Mouse (Mus musculus) hindbrain, postnatal 0 days (tissue): Measurements from ENCODE around the gene Olfr822. TPM values are rescaled to one million over a fixed set of nuclear protein-coding genes. Genes with fewer than 3 reads are reported as not detected.
"Not testable (repeated sequence)": the region's sequence is repeated elsewhere in the genome, so short reads cannot be mapped to it uniquely, and the experiment has no call there.

Source experiments
- ATAC-seq: fragments of 200-750 bp; cut with Nextera tagmentation; 2 replicates; pipeline ENCODE4 v1.8.0; 2017; ENCODE audit warnings: mild to moderate bottlenecking, moderate TSS enrichment, moderate library complexity
- DNase-seq: peaks from one replicate; pipeline ENCODE4 v3.0.0-alpha.2; 2015; ENCODE audit warnings: low spot score
- H3K27ac ChIP-seq: fragments of 300-500 bp; sonication (generic); 2 replicates; pipeline ENCODE4 v1.5.1; 2014; ENCODE audit warnings: mild to moderate bottlenecking
- H3K27me3 ChIP-seq: fragments of 300-500 bp; sonication (generic); 2 replicates; pipeline ENCODE4 v1.6.1; 2014; ENCODE audit warnings: low read length, mixed read lengths; ENCODE audit not compliant: insufficient read depth
- H3K36me3 ChIP-seq: fragments of 300-500 bp; sonication (generic); 2 replicates; pipeline ENCODE4 v1.6.1; 2014; ENCODE audit warnings: low read length, mixed read lengths; ENCODE audit not compliant: insufficient read depth
- H3K4me1 ChIP-seq: fragments of 300-500 bp; sonication (generic); 2 replicates; pipeline ENCODE4 v1.6.1; 2014; ENCODE audit warnings: antibody characterized with exemption, low read length, mixed read lengths; ENCODE audit not compliant: insufficient read depth
- H3K4me2 ChIP-seq: fragments of 300-500 bp; sonication (generic); 2 replicates; pipeline ENCODE4 v1.6.1; 2014; ENCODE audit warnings: low read depth, mild to moderate bottlenecking, low read length, moderate library complexity, mixed read lengths
- H3K4me3 ChIP-seq: fragments of 300-500 bp; sonication (generic); 2 replicates; pipeline ENCODE4 v1.5.1; 2014; ENCODE audit warnings: low read length
- H3K9ac ChIP-seq: fragments of 300-500 bp; sonication (generic); replicated peaks from 2 replicates; pipeline ENCODE4 v1.6.1; 2014; ENCODE audit warnings: mild to moderate bottlenecking, low read length, moderate library complexity, mixed read lengths
- H3K9me3 ChIP-seq: fragments of 300-500 bp; sonication (generic); 2 replicates; pipeline ENCODE4 v1.6.1; 2016; ENCODE audit warnings: low read length, mixed read lengths
- CTCF ChIP-seq: IDR thresholded peaks from 2 replicates; pipeline ENCODE4 v1.5.1; 2016; ENCODE audit warnings: antibody characterized with exemption, control low read depth, low read depth
- WGBS: fragments of 180-500 bp; shearing (Covaris S2); extraction: QIAGEN DNeasy Blood & Tissue Kit; methylation state at CpG from one replicate; pipeline ENCODE4 v1.1.7; 2014; 5-methylcytosine and 5-hydroxymethylcytosine counted together
- polyA plus RNA-seq: library from polyadenylated mRNA; unstranded; fragments of >200 nt; fragmentation: Nextera tagmentation; extraction: Ambion mirVana; gene quantifications from 2 replicates; pipeline ENCODE4 v1.2.1, GENCODE M21; 2015
- total RNA-seq: library from RNA; depleted of rRNA; stranded (reverse); fragments of >200 nt; gene quantifications from 2 replicates; pipeline ENCODE4 v1.2.3, GENCODE M21; 2014; rRNA removed

Olfr822 gene
- not detected in 2 replicates for total RNA-seq
- not detected in 2 replicates for polyA plus RNA-seq

DNA sequence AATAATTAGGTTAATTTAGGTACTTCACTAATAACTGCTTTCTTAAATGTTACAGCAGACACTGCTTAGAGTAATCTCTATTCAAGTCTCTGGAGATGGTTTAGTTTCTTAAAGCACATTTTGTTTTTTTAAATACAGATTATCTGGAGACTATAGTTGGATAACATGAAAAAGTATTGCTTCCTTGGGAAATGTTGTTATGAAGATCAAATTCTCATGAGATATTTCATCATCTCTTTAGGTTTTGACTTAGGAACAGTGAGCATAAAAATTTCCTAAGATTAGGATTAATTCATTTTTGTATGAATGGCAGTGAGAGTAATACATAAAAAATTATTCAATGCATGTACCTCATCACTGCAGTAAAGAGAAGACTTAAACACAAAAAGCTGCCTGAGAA is at the start of gene Olfr822:
Gene Olfr822, plus strand, starts transcription at position 301 of the 400 bp plus-strand sequence.
- Histone ChIP-seq H3K36me3 (no peaks in the 10 kb centered on the region), H3K9me3 (no peaks in the 10 kb centered on the region), H3K4me1 (no peaks in the 10 kb centered on the region), H3K27ac (no peak within 1 kb of the TSS), H3K4me2 (no peak within 1 kb of the TSS), H3K27me3 (no peaks in the 10 kb centered on the region), H3K4me3 (no peak within 1 kb of the TSS), H3K9ac (no peak within 1 kb of the TSS)
- TF ChIP-seq CTCF, result no peak
- no peak for DNase-seq
- no peak for ATAC-seq

DNA sequence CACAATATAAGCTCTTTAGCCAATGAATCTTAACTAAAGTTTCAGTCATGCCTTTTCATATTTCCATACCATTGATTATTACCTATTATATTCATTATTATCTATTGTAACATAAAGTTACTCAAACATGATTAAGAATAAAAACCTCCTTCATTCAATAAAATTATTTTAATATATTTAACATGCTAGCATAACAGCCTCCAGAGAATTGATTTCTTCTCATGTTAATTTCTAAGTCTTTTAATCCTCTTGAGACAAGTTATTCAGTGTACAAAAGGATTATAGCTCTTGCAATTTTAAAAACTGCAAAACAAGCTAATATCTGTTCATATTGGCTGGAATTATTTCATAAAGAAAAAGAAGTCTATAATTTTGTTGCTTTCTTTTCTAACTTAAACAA is 41.0 kb upstream of the Olfr822 start, which contains the start of gene Olfr821:
Gene Olfr821, plus strand, starts transcription at position 301 of the 400 bp plus-strand sequence.
- H3K27ac ChIP-seq, result no peak within 1 kb of the TSS
- no peak within 1 kb of the TSS for H3K9ac ChIP-seq
- no peak for DNase-seq
- no peaks in the 10 kb centered on the region for H3K9me3 ChIP-seq
- no peak for ATAC-seq
- H3K36me3 ChIP-seq, result no peaks in the 10 kb centered on the region
- TF ChIP-seq CTCF, result no peak
- H3K4me1 ChIP-seq, result no peaks in the 10 kb centered on the region
- no peaks in the 10 kb centered on the region for H3K27me3 ChIP-seq
- H3K4me3 ChIP-seq, result no peak within 1 kb of the TSS
- no peak within 1 kb of the TSS for H3K4me2 ChIP-seq

DNA sequence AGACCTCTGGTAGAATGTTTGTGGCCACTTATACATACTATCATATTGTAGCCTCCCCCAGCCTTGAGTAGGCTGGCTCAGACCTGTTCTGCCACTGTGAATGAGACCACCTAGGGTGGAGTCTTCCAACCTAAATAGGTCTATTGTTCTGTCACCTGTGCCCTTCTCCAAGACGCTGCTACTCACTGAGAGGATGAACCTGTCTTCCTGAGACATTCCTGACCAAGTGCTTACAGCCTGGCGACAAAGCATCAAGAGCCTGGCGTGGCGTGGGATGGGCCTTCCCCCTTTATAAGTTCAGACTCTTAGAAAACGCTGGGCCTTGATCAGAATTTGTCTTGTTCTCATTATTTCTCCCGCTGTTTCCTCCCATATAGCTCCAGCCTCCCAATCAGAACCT is 33.9 kb upstream of the Olfr822 start:
- Histone ChIP-seq H3K27me3 (no peaks in the 10 kb centered on the region), H3K4me3 (no peak overlapping the region), H3K36me3 (no peaks in the 10 kb centered on the region), H3K9ac (no peak overlapping the region), H3K9me3 (no peaks in the 10 kb centered on the region), H3K4me2 (no peak overlapping the region), H3K27ac (no peak overlapping the region), H3K4me1 (no peaks in the 10 kb centered on the region)
- no peak for TF ChIP-seq CTCF
- no peak for ATAC-seq
- 74% methylated on average over 6 of the region's 6 CpGs for WGBS
- DNase-seq, result no peak

DNA sequence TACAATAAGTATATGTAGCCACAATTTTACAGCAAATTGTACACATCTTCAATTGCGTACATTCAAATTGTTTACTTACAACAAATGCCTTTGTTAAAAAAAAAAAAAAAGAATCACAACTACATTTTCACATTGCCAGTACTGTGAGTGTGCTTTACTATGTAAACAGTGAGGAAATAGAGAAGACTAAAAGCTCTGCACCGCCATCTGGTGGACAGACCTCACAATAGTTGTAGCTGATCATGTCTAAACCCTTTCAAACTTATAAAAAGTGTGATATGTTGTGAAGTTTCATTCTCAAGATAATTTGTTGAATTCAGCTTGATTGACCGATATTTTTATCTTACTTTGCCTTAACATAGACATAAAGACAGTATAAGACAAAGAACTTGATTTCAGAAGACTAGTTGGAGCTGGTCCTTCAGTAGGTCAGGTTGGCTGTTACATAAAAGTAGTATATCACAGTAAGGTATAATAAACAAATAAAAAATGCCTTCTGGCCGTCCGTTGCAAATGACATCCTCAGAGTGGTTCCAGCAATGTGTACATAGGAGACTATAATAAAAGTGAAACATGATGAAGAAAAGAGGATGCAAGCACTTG is 21.9 kb downstream of the Olfr822 start:
- ATAC-seq (peak; percentile 82; the same call in 1 of the 2 replicates), DNase-seq (peak; percentile 86)
- H3K4me2 ChIP-seq, result no peak overlapping the region
- WGBS, result 20% methylated on average over 5 of the region's 5 CpGs
- no peak overlapping the region for H3K4me3 ChIP-seq
- H3K9me3 ChIP-seq, result no peaks in the 10 kb centered on the region
- H3K27ac ChIP-seq, result no peak overlapping the region
- H3K9ac ChIP-seq, result no peak overlapping the region
- H3K27me3 ChIP-seq, result no peaks in the 10 kb centered on the region
- no peaks in the 10 kb centered on the region for H3K36me3 ChIP-seq
- TF ChIP-seq CTCF, result peak; percentile 78
- no peaks in the 10 kb centered on the region for H3K4me1 ChIP-seq

DNA sequence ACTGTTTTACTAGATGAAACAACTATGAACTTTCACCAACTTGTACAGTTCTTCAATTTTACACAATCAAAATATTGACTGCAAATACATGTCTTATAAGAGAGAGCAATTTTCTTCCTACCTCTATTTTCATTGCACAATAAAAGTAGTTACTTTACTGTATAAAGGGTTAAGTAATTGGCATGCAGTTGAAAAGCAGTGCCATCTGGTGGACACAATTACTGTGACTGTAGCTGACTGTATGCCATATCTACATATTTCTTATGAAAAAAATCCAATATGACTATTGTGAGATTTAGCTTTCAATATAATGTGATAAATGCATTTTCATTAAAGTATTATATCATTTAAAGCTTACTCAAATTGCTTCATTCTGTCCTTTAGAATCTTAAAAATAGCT is 25.1 kb downstream of the Olfr822 start:
- ATAC-seq (no peak), DNase-seq (peak; percentile 57)
- Histone ChIP-seq H3K4me1 (no peaks in the 10 kb centered on the region), H3K4me3 (no peak overlapping the region), H3K27ac (no peak overlapping the region), H3K9me3 (no peaks in the 10 kb centered on the region), H3K9ac (no peak overlapping the region), H3K27me3 (no peaks in the 10 kb centered on the region), H3K36me3 (no peaks in the 10 kb centered on the region), H3K4me2 (no peak overlapping the region)
- TF ChIP-seq CTCF, result peak; percentile 65

DNA sequence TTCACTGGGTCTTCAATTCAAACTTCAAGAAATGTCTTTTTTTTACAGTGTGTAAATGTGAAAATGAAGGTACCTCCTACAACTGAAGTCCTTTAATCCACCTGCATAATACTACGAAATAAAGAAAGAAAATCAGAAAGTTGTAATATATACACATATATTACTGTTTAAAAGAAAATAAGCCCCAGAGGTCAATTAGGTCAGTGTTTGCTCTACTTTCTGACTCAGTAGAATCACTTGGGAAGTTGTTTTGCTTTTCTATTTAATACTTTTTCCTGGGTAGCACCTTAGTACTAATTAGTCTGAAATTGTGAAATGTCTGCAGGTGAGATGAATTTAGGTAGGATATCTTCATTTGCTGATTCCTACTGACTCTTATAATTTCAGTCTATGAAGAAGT is 44.3 kb downstream of the Olfr822 start, which contains the start of gene Olfr823:
Gene Olfr823, minus strand, starts transcription at position 101 of the 400 bp plus-strand sequence.
- H3K9ac ChIP-seq, H3K9me3 ChIP-seq, H3K4me1 ChIP-seq, ATAC-seq, H3K36me3 ChIP-seq, H3K27ac ChIP-seq, H3K4me2 ChIP-seq, H3K4me3 ChIP-seq, DNase-seq, H3K27me3 ChIP-seq: not testable (repeated sequence)
- WGBS, result 71% methylated on average over 1 of the region's 1 CpGs

DNA sequence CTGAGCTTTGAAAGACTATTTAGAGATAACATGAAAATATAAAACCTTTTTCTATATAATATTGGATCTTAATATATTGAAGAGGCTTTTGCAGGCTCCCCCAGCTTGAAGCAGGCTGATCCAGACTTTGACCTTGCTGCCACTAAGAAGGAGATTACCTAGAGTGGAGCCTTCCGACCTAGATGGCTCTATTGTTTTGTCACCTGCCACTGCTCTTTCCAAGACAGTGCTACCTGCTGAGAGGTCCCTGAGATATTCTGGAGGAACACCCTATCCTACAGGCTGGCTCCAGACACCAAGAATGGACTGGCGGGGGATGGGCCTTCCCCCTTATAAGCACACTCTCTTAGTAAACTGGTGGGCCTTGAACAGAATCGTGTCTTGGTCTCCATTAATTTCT is 45.0 kb downstream of the Olfr822 start:
- not testable (repeated sequence) for H3K4me1 ChIP-seq, H3K4me3 ChIP-seq, H3K9ac ChIP-seq, ATAC-seq, H3K27ac ChIP-seq, H3K27me3 ChIP-seq, H3K36me3 ChIP-seq, H3K4me2 ChIP-seq, H3K9me3 ChIP-seq, DNase-seq
- WGBS, result 67% methylated on average over 3 of the region's 3 CpGs

Other genes starting within 250 kb of the Olfr822 start
- gene Olfr812, start 225.1 kb upstream of the Olfr822 start, total RNA-seq, result not detected in 2 replicates
- not detected in 2 replicates for gene Olfr812, start 225.1 kb upstream of the Olfr822 start, polyA plus RNA-seq
- not detected in 2 replicates for gene Olfr813, start 215.8 kb upstream of the Olfr822 start, total RNA-seq
- gene Olfr813, start 215.8 kb upstream of the Olfr822 start, polyA plus RNA-seq, result not detected in 2 replicates
- not detected in 2 replicates for gene Olfr814, start 191.4 kb upstream of the Olfr822 start, total RNA-seq
- gene Olfr814, start 191.4 kb upstream of the Olfr822 start, polyA plus RNA-seq, result not detected in 2 replicates
- gene Olfr815, start 165.3 kb upstream of the Olfr822 start, total RNA-seq, result not detected in 2 replicates
- gene Olfr815, start 165.3 kb upstream of the Olfr822 start, polyA plus RNA-seq, result not detected in 2 replicates
- gene Olfr816, start 155.6 kb upstream of the Olfr822 start, total RNA-seq, result not detected in 2 replicates
- gene Olfr816, start 155.6 kb upstream of the Olfr822 start, polyA plus RNA-seq, result not detected in 2 replicates
- gene Olfr818, start 122.1 kb upstream of the Olfr822 start, total RNA-seq, result not detected in 2 replicates
- not detected in 2 replicates for gene Olfr818, start 122.1 kb upstream of the Olfr822 start, polyA plus RNA-seq
- gene Olfr819, start 103.9 kb upstream of the Olfr822 start, total RNA-seq, result not detected in 2 replicates
- not detected in 2 replicates for gene Olfr819, start 103.9 kb upstream of the Olfr822 start, polyA plus RNA-seq
- not detected in 2 replicates for gene Olfr247, start 95.1 kb upstream of the Olfr822 start, total RNA-seq
- not detected in 2 replicates for gene Olfr247, start 95.1 kb upstream of the Olfr822 start, polyA plus RNA-seq
- not detected in 2 replicates for gene Gm10310, start 86.1 kb upstream of the Olfr822 start, total RNA-seq
- gene Gm10310, start 86.1 kb upstream of the Olfr822 start, polyA plus RNA-seq, result not detected in 2 replicates
- not detected in 2 replicates for gene Olfr820, start 58.6 kb upstream of the Olfr822 start, total RNA-seq
- not detected in 2 replicates for gene Olfr820, start 58.6 kb upstream of the Olfr822 start, polyA plus RNA-seq
- gene Olfr821, start 40.9 kb upstream of the Olfr822 start, total RNA-seq, result not detected in 2 replicates
- gene Olfr821, start 40.9 kb upstream of the Olfr822 start, polyA plus RNA-seq, result not detected in 2 replicates
- not detected in 2 replicates for gene Olfr823, start 44.2 kb downstream of the Olfr822 start, total RNA-seq
- not detected in 2 replicates for gene Olfr823, start 44.2 kb downstream of the Olfr822 start, polyA plus RNA-seq
- not detected in 2 replicates for gene Olfr824, start 58.8 kb downstream of the Olfr822 start, total RNA-seq
- not detected in 2 replicates for gene Olfr824, start 58.8 kb downstream of the Olfr822 start, polyA plus RNA-seq
- gene Olfr825, start 95.6 kb downstream of the Olfr822 start, total RNA-seq, result not detected in 2 replicates
- not detected in 2 replicates for gene Olfr825, start 95.6 kb downstream of the Olfr822 start, polyA plus RNA-seq
- not detected in 2 replicates for gene Olfr826, start 113.0 kb downstream of the Olfr822 start, total RNA-seq
- gene Olfr826, start 113.0 kb downstream of the Olfr822 start, polyA plus RNA-seq, result not detected in 2 replicates
- gene Olfr827, start 143.2 kb downstream of the Olfr822 start, total RNA-seq, result not detected in 2 replicates
- not detected in 2 replicates for gene Olfr827, start 143.2 kb downstream of the Olfr822 start, polyA plus RNA-seq
- gene Neurod4, start 209.0 kb downstream of the Olfr822 start, total RNA-seq, result 0.65 and 2.6 TPM in 2 replicates
- 0.91 and 1.3 TPM in 2 replicates for gene Neurod4, start 209.0 kb downstream of the Olfr822 start, polyA plus RNA-seq